Mouse (Mus musculus): ENCODE data around the gene Olfr145. TPM values are rescaled to one million over a fixed set of nuclear protein-coding genes. Genes with fewer than 3 reads are reported as not detected.

Olfr145 gene
- not detected in 2 replicates for polyA plus RNA-seq (2012; rRNA removed)

GRCm38 (mm10) chr9:37896661-37897060 lies at the start of gene Olfr145:
Gene Olfr145, plus strand, starts transcription at chr9:37896724.
- no peak for DNase-seq (ENCODE audit: low read depth, low spot score)
- 40% methylated on average over 2 of the region's 2 CpGs for WGBS

DNA sequence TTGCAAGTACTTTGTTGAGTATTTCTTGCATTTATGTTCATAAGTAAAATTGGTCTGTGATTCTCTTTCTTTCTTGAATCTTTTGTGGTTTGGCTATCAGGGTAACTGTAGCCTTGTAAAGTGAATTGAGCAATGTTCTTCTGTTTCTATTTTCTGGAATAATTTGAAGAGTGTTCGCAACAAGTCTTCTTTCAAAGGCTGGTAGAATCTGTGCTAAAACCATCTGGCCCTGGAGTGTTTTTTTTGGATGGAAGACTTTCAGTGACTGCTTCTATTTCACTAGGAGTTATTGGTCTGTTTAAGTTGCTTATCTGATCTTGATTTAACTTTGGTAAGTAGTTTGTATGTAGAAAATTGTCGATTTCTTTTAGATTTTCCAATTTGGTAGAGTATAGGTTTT lies 47.3 kb upstream of the Olfr145 start:
- WGBS: 74% methylated on average over 2 of the region's 2 CpGs

DNA sequence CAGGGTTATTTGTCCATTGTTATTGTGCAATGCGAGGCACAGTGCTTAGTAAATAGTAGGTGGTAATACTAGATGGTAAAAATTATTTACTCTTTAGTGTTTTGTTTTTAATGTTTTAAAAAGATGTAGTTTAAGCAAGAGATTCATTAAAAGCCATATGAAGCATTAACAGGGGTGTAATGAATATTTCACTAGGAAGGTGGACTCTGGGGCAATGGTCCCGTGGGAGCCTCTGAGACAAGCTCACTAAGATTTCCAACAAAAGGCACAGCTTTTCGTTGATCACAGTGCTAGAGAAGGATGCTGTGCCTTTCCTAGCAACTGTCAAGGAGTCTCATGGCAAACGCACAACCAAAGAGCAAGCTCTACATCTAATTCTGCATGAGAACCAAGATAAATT lies 42.6 kb upstream of the Olfr145 start, which contains the start of gene Olfr877:
Gene Olfr877, plus strand, starts transcription at position 301 of the 400 bp plus-strand sequence.
- DNase-seq (ENCODE audit: low read depth, low spot score): no peak
- 73% methylated on average over 4 of the region's 4 CpGs for WGBS

More for the DNA sequence above, 47.3 kb upstream of the Olfr145 start:
- DNase-seq (ENCODE audit: low read depth, low spot score): no peak

DNA sequence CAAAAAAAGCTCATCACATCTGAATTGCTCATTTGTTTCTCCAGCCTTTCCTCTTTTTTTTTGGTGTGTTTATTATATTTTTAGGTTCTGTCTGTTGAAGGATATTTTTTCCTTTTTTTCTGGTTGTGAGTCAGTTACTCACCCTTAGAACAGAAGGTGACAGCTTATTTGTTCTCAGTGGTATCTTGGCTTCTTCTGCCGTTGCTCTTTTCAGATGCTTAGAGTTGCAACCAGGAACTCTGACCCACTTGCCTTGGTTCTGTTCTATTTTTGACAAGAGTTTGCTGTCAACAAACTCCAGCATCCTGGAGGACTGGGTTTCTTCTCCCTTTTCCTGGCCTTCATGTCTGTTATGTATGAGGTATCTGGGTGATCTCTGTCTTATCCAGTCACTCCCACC lies 33.2 kb upstream of the Olfr145 start:
- WGBS: 65% methylated on average over 1 of the region's 1 CpGs

DNA sequence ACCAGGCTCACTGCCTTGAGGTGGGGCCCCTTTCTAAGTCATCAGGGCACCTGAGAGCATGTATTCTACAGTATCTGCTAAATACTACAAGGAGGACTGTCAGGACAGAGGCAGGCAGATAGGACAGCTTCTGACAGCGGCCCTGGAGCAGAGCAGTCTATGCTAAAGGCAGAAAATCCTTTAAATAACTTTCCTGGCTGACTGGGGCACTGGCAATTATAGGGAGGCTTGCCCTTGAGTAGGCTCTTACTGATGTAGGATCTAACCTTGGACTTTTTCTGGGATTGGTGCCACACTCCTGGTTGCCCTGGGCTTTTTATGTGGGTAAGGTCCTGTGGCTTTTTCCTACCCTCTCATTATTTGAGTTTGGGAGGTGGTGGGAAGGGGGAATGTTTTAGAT lies 26.3 kb upstream of the Olfr145 start:
- 28% methylated on average over 1 of the region's 1 CpGs for WGBS
- no peak for DNase-seq (ENCODE audit: low read depth, low spot score)

More for the DNA sequence above, 33.2 kb upstream of the Olfr145 start:
- DNase-seq (ENCODE audit: low read depth, low spot score): no peak

- no peak for DNase-seq (ENCODE audit: low read depth, low spot score)
- 73% methylated on average over 1 of the region's 1 CpGs for WGBS
Measured at GRCm38 (mm10) chr9:37871097-37871496, 25.4 kb upstream of the Olfr145 start.

- no peak for DNase-seq (ENCODE audit: low read depth, low spot score)
- 25% methylated on average over 1 of the region's 1 CpGs for WGBS
Measured at GRCm38 (mm10) chr9:37871536-37871935, 25.0 kb upstream of the Olfr145 start.

DNA sequence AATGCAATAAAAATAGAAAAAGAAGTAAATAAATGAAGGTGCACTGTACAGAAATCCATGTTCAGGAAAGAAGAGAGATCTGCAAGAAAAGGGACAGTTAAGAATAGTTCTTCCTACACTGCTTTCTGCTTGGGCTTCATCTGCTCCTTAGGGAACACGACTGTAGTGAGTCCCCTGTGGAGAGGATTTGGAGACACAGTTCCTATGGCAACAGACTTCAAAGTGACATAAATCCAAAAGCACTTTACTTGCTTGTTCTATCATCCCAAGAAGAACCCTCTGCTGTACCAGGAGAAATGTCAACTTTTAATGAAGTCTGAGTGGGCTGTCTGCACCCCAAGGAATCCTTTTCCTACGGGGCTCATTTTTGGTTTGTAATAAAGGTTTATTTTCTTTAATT lies 5.6 kb upstream of the Olfr145 start:
- 34% methylated on average over 2 of the region's 2 CpGs for WGBS
- no peak for DNase-seq (ENCODE audit: low read depth, low spot score)

DNA sequence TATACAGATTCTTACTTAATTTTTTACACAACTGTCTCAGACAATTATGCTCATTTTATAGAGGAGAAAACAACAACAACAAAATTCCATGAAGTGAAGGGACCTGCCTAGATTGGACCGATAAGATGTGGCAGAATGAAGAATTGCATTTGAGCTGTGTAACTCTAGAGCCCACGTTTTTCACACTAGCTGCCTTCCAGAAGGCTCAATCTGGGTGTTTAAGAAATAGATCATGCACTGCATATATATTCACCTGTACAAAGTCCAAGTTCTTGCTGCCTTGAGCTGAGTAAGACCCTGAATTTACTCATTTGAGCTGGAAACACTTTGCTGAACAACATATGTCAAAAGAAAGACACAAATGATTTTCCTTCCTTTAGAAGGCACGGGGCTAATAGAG lies 9.0 kb downstream of the Olfr145 start:
- 59% methylated on average over 3 of the region's 3 CpGs for WGBS
- DNase-seq (ENCODE audit: low read depth, low spot score): no peak

GRCm38 (mm10) chr9:37917540-37917939 lies 21.0 kb downstream of the Olfr145 start, which contains the start of gene Olfr878:
Gene Olfr878, plus strand, starts transcription at chr9:37917840.
- WGBS: 58% methylated on average over 2 of the region's 2 CpGs
- no peak for DNase-seq (ENCODE audit: low read depth, low spot score)

DNA sequence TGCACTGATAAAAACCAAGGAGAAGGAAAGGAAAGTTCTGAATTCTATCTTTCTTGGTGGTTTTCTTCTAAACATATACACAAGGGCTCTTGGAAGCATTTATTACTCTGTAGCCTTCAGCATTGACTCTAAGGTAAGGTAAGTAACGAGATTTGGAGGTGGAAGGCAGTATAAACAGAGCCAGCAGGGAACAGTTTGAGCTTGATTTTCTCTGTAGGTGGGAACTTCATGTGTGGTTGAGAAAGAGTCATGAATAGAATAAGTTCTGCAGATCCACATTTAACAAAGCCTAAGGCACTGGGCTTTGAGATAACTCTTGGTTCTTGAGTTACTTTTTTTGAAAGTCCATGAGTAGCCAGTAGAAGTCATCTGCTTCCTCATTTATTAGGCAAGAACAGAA lies 21.5 kb downstream of the Olfr145 start:
- no peak for DNase-seq (ENCODE audit: low read depth, low spot score)
- WGBS: 26% methylated on average over 1 of the region's 1 CpGs

DNA sequence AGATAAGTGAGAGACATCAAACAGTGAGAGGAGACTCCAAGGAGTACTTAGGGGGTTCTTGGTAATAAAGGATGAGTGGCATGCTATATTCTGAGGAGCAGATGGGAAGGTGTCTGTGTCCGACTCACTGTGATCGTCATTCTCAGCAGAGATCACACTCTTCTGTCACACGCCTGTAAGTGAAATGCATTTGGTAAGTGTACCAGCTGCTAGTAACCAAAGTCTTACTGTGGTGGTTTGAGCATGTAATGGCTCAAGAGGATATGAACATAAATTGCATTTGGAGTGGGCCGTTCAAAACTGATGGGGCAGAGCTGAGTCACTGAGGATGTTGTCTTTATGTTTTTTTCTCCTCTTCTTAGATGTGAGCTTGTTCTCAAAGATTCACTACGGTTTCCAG lies 27.7 kb downstream of the Olfr145 start:
- DNase-seq (ENCODE audit: low read depth, low spot score): no peak
- 81% methylated on average over 5 of the region's 5 CpGs for WGBS

GRCm38 (mm10) chr9:37925445-37925844 lies 28.9 kb downstream of the Olfr145 start:
- WGBS: 52% methylated on average over 2 of the region's 2 CpGs
- no peak for DNase-seq (ENCODE audit: low read depth, low spot score)

DNA sequence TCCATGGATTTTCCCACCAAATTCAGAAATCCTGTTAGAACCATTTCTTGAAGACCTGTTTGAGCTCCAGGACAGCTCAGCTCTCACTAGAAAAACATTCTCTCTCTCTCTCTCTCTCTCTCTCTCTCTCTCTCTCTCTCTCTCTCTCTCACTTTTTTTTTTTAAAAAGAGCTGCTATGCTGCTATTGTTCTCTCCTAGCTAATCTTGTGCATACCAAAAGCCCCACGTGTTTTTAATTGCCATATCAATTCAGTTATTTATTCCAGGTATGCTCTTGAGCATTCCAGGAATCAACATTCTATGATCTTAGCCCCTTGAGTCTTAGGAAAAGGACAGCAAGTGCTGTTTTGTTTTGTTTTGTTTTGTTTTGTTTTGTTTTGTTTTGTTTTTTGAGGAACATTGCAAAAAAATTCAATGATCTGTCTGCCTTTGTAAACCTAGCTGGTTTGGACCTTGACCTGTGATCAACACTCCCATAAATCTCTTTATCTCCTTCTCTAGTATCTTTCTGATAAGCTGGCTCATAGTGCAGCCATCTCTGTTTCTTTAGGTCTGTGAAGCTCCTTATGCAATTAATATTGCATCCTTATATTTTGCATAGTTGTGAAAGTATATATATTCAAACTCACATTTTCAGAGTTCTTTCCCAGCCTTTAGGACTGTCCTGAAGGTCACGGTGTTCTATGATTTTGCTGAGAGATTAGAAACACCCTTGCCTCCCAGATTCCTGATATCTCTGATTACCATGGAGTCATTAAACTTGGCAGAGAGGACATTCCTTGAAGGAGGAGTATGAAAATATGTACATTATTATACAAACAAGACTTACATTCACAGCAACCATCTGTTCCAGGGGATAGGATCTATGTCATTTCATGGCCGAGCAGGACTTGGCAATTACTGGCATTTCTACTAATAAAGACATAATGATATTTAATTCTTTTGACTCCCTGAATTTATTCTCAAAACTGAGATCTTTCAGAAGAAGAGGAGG lies 29.8 kb downstream of the Olfr145 start:
- WGBS: 35% methylated on average over 3 of the region's 3 CpGs

GRCm38 (mm10) chr9:37932519-37932918 lies 36.0 kb downstream of the Olfr145 start:
- peak; percentile 16 for DNase-seq (ENCODE audit: low read depth, low spot score)

More for the DNA sequence above, 29.8 kb downstream of the Olfr145 start:
- DNase-seq (ENCODE audit: low read depth, low spot score): no peak

GRCm38 (mm10) chr9:37934146-37934545 lies 37.6 kb downstream of the Olfr145 start:
- DNase-seq (ENCODE audit: low read depth, low spot score): no peak

More at GRCm38 (mm10) chr9:37932519-37932918, 36.0 kb downstream of the Olfr145 start:
- 8% methylated on average over 11 of the region's 11 CpGs for WGBS

DNA sequence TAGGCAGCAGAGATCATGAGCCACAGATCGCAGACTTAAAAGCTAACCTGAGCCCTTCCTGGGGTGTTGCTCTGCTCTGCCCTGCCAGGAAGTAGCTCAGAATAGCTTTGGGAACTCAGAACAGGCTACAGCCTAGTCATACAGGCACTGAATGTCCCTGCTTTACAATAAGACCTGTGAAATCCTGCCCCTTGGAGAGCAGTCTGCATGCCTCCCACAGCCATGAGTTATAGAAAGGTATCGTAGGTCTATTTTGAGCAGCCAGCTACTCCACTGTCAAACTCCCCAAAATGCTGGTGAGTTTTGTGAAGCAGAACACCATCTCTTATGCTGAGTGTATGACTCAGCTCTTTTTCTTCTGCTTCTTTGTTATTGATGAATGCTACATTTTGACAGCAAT lies 44.6 kb downstream of the Olfr145 start:
- whole genome bisulfite sequencing: 87% methylated on average over 2 of the region's 2 CpGs

More for the DNA sequence above, 44.6 kb downstream of the Olfr145 start:
- DNase-seq (ENCODE audit: low read depth, low spot score): no peak
